Mouse (Mus musculus): ENCODE results near the gene Otulinl. TPM values are rescaled to one million over a fixed set of nuclear protein-coding genes. Genes with fewer than 3 reads are reported as not detected.
"Not testable (repeated sequence)": the region's sequence is repeated elsewhere in the genome, so short reads cannot be mapped to it uniquely, and the experiment has no call there.

Gene Otulinl
- 38.9 and 58.5 TPM in 2 replicates for polyA plus RNA-seq (2015; fragmentation: Nextera tagmentation; extraction: Ambion mirVana)

DNA sequence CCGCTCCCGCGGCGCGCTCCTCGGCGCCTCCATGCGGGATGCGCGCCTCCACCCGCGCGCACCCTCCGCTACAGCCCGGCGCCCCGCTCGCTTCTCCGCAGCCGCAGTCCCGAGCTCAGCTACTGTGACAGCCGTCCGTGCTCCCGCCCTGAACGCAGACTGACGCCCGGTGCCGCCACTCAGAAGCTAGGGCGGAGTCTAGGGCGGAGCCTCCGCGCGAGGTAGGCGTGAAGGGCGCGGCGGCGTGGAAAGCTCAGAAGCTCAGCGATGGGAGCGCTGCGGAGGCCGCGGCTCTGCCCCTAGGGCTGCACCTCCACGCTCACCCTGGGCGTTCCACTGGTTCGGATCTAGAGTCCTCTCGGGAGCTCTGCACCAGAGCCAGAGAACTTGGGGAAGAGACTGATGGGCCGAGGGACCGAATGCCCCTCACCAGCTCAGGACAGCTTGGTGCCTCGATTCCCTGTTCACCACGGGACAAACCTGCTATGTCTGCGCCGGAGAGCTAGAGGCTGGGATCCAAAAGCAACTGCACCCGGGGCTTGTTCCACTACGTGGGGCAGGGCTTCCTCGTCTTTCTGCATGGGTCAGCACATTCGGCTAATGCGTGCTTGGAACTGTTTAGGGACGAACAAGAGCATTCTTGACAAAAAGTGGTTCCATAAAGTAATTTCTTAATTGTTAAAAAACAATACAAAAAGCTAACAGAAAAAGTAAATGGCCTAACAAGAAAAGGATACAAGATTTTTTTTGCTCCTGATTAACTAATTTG is at the start of gene Otulinl:
Gene Otulinl, minus strand, starts transcription at position 161 of the 769 bp plus-strand sequence.
- 1% methylated on average over 53 of the region's 59 CpGs for WGBS

DNA sequence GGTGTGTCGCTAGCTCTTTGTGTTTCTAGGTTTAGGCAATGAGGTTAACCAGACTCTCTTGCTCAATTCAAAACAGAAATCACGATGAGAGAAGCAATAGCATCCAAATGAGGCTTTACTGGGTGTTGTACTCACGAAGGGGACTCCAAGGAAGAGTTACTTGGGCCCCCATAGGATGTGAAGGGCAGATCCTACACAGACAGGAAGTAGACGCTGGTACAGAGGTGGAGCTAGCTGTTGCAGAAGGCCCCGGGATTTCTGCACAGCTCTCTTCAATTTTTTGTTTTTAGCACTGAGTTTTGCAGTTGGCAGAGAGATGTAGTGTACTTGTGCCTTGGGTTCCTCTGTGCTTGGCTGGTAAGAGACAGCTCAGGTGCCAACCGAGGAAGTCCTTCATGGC is 44.8 kb upstream of the Otulinl start:
- DNase-seq (ENCODE audit: low spot score) (no peak), ATAC-seq (no peak)
- Histone ChIP-seq H3K4me3 (ENCODE audit: low read depth, low read length) (no peak overlapping the region), H3K27ac (ENCODE audit: low read length) (no peak overlapping the region), H3K9me3 (ENCODE audit: low read length) (no peaks in the 10 kb centered on the region), H3K36me3 (ENCODE audit: insufficient read depth, low read length) (no peaks in the 10 kb centered on the region), H3K4me2 (replicated peaks; ENCODE audit: low read depth, low read length) (no peak overlapping the region), H3K27me3 (replicated peaks; ENCODE audit: insufficient read depth, low read length) (no peaks in the 10 kb centered on the region), H3K9ac (replicated peaks; ENCODE audit: low read depth) (no peak overlapping the region), H3K4me1 (ENCODE audit: insufficient read depth, low read depth, low read length) (no peaks in the 10 kb centered on the region)
- TF ChIP-seq EP300 (IDR thresholded peaks at IDR 0.05), result no peak
- TF ChIP-seq CTCF (IDR thresholded peaks at IDR 0.05), result no peak
- WGBS, result 66% methylated on average over 6 of the region's 6 CpGs

More for the DNA sequence above, at the start of gene Otulinl:
- no peaks in the 10 kb centered on the region for H3K9me3 ChIP-seq (ENCODE audit: low read length)
- ATAC-seq (peak; percentile 99), DNase-seq (ENCODE audit: low spot score) (peak; percentile 95)
- H3K36me3 ChIP-seq (ENCODE audit: insufficient read depth, low read length), result no peaks in the 10 kb centered on the region
- H3K27ac ChIP-seq (ENCODE audit: low read length), result peak within 1 kb of the TSS; percentile 77
- peak within 1 kb of the TSS; percentile 62 for H3K9ac ChIP-seq (replicated peaks; ENCODE audit: low read depth)
- H3K4me1 ChIP-seq (ENCODE audit: insufficient read depth, low read depth, low read length), result peaks cover 3% of the 10 kb centered on the region; the same call in 1 of the 2 replicates
- no peak for TF ChIP-seq CTCF (IDR thresholded peaks at IDR 0.05)
- TF ChIP-seq EP300 (IDR thresholded peaks at IDR 0.05), result no peak
- no peaks in the 10 kb centered on the region for H3K27me3 ChIP-seq (replicated peaks; ENCODE audit: insufficient read depth, low read length)
- peak within 1 kb of the TSS; percentile 95 for H3K4me2 ChIP-seq (replicated peaks; ENCODE audit: low read depth, low read length)
- peak within 1 kb of the TSS; percentile 65 for H3K4me3 ChIP-seq (ENCODE audit: low read depth, low read length)

DNA sequence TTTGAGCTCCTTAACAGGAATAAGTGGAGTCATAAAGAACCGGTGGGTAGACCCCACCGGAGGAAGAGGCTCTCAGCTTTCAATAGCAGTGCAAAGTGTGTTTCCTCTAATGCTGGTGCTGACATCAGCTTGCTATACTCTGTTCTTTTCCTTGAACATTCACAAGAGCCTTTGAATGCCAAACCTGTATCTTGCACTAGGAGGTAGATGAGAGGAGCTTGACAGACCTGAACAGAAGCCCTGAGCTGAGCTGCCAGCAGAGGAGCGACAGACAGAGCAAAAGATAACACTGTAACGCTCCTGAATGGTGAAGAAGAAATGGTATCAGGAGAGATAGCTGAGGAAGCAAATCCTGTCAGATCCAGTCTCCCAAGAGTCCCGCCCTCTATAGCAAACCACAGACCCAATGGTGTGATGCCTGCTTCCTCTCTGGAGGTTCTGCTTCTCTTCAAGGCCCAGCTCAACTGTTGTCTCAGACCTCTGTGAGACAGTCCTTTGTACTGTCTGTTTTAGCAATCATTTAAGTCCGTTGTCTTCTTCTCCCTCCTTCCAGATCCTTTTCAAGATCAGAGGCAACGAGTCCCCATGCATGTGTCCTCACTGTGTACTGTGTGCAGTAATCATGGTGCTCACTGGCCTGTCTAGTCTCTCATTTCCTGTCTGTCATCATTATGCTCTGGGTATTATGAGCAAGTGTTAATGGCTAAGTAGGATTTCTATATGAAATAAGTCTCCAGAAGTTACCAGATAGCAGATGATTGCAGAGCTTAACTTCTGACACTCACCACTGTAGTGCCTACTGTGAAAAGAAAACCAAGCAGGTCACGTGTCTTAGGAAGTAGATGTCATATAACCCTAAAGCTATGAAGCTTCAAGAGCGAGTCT is 43.7 kb upstream of the Otulinl start:
- Histone ChIP-seq H3K9me3 (ENCODE audit: low read length) (no peaks in the 10 kb centered on the region), H3K4me2 (replicated peaks; ENCODE audit: low read depth, low read length) (0 out of 2 replicates have a peak overlapping the region, but pooled peaks have one; percentile 1), H3K4me1 (ENCODE audit: insufficient read depth, low read depth, low read length) (no peaks in the 10 kb centered on the region), H3K27me3 (replicated peaks; ENCODE audit: insufficient read depth, low read length) (no peaks in the 10 kb centered on the region), H3K4me3 (ENCODE audit: low read depth, low read length) (no peak overlapping the region), H3K27ac (ENCODE audit: low read length) (no peak overlapping the region; the same call in 1 of the 2 replicates), H3K36me3 (ENCODE audit: insufficient read depth, low read length) (no peaks in the 10 kb centered on the region), H3K9ac (replicated peaks; ENCODE audit: low read depth) (no peak overlapping the region)
- no peak for TF ChIP-seq CTCF (IDR thresholded peaks at IDR 0.05)
- TF ChIP-seq EP300 (IDR thresholded peaks at IDR 0.05), result no peak
- ATAC-seq, result no peak
- peak; percentile 31 for DNase-seq (ENCODE audit: low spot score)
- 60% methylated on average over 9 of the region's 9 CpGs for WGBS

DNA sequence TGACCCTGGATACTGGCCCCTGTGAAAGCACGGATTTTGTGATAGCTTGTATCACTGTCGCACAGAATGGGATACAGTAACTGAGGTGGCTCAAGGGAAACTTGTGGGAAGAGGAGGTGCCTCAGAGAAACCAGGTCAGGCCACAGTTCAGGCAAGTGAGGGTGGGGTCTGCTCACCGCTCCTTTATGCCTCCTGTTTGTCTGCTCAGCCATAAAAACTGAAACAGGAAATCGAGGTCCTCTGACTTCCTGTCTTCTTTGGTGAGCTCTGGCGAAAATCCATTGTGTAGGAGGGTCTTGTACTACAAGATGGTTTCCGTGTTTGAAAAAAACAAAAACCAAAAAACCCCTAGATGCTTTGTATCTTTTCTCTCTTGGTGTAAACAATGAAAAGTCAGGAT is 42.9 kb upstream of the Otulinl start:
- no peak for DNase-seq (ENCODE audit: low spot score)

DNA sequence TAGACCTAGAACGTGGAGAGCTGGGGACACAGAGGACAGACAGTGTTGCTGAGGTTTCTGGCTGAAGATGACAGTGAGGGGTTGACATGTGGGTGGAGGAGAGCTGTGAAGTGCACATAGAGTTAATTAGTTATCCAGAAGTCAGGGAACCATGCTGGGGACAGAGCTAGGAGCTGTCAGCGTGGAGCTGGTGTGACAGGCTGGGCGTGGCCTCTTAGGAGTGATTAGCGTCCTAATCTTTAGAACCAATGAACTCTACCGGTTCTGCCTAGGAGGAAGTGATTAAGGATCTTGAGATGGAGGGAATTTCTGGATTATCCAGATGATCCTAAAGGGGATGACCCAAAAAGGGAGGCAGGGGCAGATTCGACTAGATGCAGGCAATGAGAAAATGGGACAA is 42.4 kb upstream of the Otulinl start:
- Histone ChIP-seq H3K4me3 (ENCODE audit: low read depth, low read length) (no peak overlapping the region), H3K4me1 (ENCODE audit: insufficient read depth, low read depth, low read length) (no peaks in the 10 kb centered on the region), H3K4me2 (replicated peaks; ENCODE audit: low read depth, low read length) (no peak overlapping the region), H3K27ac (ENCODE audit: low read length) (no peak overlapping the region), H3K9ac (replicated peaks; ENCODE audit: low read depth) (no peak overlapping the region), H3K27me3 (replicated peaks; ENCODE audit: insufficient read depth, low read length) (no peaks in the 10 kb centered on the region), H3K9me3 (ENCODE audit: low read length) (no peaks in the 10 kb centered on the region), H3K36me3 (ENCODE audit: insufficient read depth, low read length) (no peaks in the 10 kb centered on the region)
- no peak for DNase-seq (ENCODE audit: low spot score)
- TF ChIP-seq CTCF (IDR thresholded peaks at IDR 0.05), result no peak
- no peak for TF ChIP-seq EP300 (IDR thresholded peaks at IDR 0.05)
- no peak for ATAC-seq
- WGBS, result 40% methylated on average over 6 of the region's 6 CpGs

More for the DNA sequence above, 42.9 kb upstream of the Otulinl start:
- H3K4me1 ChIP-seq (ENCODE audit: insufficient read depth, low read depth, low read length), result no peaks in the 10 kb centered on the region
- no peak for TF ChIP-seq EP300 (IDR thresholded peaks at IDR 0.05)
- no peak for TF ChIP-seq CTCF (IDR thresholded peaks at IDR 0.05)
- H3K36me3 ChIP-seq (ENCODE audit: insufficient read depth, low read length), result no peaks in the 10 kb centered on the region
- H3K9ac ChIP-seq (replicated peaks; ENCODE audit: low read depth), result no peak overlapping the region
- no peaks in the 10 kb centered on the region for H3K27me3 ChIP-seq (replicated peaks; ENCODE audit: insufficient read depth, low read length)
- no peaks in the 10 kb centered on the region for H3K9me3 ChIP-seq (ENCODE audit: low read length)
- no peak overlapping the region for H3K27ac ChIP-seq (ENCODE audit: low read length)
- ATAC-seq, result no peak
- 0 out of 2 replicates have a peak overlapping the region, but pooled peaks have one; percentile 1 for H3K4me2 ChIP-seq (replicated peaks; ENCODE audit: low read depth, low read length)
- whole genome bisulfite sequencing, result 58% methylated on average over 6 of the region's 6 CpGs
- no peak overlapping the region for H3K4me3 ChIP-seq (ENCODE audit: low read depth, low read length)

DNA sequence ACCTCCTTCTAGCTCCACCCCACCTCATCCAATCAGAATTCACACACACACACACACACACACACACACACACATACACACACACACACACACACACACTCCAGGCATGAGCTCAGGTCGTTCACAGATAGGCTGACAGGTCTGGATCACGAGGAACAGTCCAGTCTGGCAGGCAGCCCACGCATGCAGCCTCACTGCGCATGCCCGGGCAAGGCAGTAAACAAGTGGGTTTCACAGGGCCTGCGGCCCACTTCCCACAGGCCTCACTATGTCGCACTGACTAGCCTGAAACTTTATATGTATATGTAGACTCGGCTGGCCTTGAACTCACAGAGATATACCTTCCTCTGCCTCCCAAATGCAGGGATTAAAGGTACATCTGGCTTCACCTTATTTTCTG is 38.9 kb upstream of the Otulinl start:
- H3K36me3 ChIP-seq (ENCODE audit: insufficient read depth, low read length); H3K9me3 ChIP-seq (ENCODE audit: low read length); ATAC-seq; H3K27ac ChIP-seq (ENCODE audit: low read length); H3K9ac ChIP-seq (replicated peaks; ENCODE audit: low read depth); H3K4me3 ChIP-seq (ENCODE audit: low read depth, low read length); DNase-seq (ENCODE audit: low spot score); H3K4me2 ChIP-seq (replicated peaks; ENCODE audit: low read depth, low read length); H3K27me3 ChIP-seq (replicated peaks; ENCODE audit: insufficient read depth, low read length); H3K4me1 ChIP-seq (ENCODE audit: insufficient read depth, low read depth, low read length): not testable (repeated sequence)
- 83% methylated on average over 8 of the region's 8 CpGs for WGBS
